Mouse (Mus musculus): ENCODE data around the gene Trim29. TPM values are rescaled to one million over a fixed set of nuclear protein-coding genes. Genes with fewer than 3 reads are reported as not detected.

Trim29 gene
- polyA plus RNA-seq, 1 experiment from 2014 or later = not detected

GRCm38 (mm10) chr9:43316466-43316865 is 5.8 kb downstream of the Trim29 start:
- peaks cover 8% of the 10 kb centered on the region; the same call in 1 of the 2 replicates for H3K27me3 ChIP-seq (replicated peaks)
- no peak for ATAC-seq

GRCm38 (mm10) chr9:43318661-43319060 is 8.0 kb downstream of the Trim29 start:
- H3K4me3 ChIP-seq = no peak overlapping the region
- no peaks in the 10 kb centered on the region for H3K9me3 ChIP-seq (replicated peaks)
- no peaks in the 10 kb centered on the region for H3K4me1 ChIP-seq
- H3K27ac ChIP-seq = no peak overlapping the region
- ATAC-seq = no peak
- no peaks in the 10 kb centered on the region for H3K36me3 ChIP-seq
- H3K4me2 ChIP-seq = no peak overlapping the region
- H3K27me3 ChIP-seq (replicated peaks) = 0 out of 2 replicates have a peak, but pooled peaks cover 8% of the 10 kb centered on the region
- no peak overlapping the region for H3K9ac ChIP-seq
- 59% methylated on average over 10 of the region's 10 CpGs for WGBS (ENCODE audit: insufficient replicate concordance)

More at GRCm38 (mm10) chr9:43316466-43316865, 5.8 kb downstream of the Trim29 start:
- Histone ChIP-seq H3K9ac (no peak overlapping the region), H3K4me3 (no peak overlapping the region), H3K36me3 (no peaks in the 10 kb centered on the region), H3K4me2 (no peak overlapping the region), H3K27ac (no peak overlapping the region), H3K4me1 (no peaks in the 10 kb centered on the region), H3K9me3 (replicated peaks) (no peaks in the 10 kb centered on the region)
- 51% methylated on average over 4 of the region's 4 CpGs for WGBS (ENCODE audit: insufficient replicate concordance)

- H3K9ac ChIP-seq = no peak overlapping the region
- peaks cover 14% of the 10 kb centered on the region; the same call in 1 of the 2 replicates for H3K27me3 ChIP-seq (replicated peaks)
- no peaks in the 10 kb centered on the region for H3K4me1 ChIP-seq
- H3K9me3 ChIP-seq (replicated peaks) = no peaks in the 10 kb centered on the region
- H3K36me3 ChIP-seq = no peaks in the 10 kb centered on the region
- no peak overlapping the region for H3K27ac ChIP-seq
- ATAC-seq = no peak
- H3K4me2 ChIP-seq = no peak overlapping the region
- 76% methylated on average over 6 of the region's 6 CpGs for WGBS (ENCODE audit: insufficient replicate concordance)
- no peak overlapping the region for H3K4me3 ChIP-seq
Observed at GRCm38 (mm10) chr9:43321951-43322350, 11.3 kb downstream of the Trim29 start.

- peaks cover 14% of the 10 kb centered on the region; the same call in 1 of the 2 replicates for H3K27me3 ChIP-seq (replicated peaks)
- no peaks in the 10 kb centered on the region for H3K4me1 ChIP-seq
- no peak overlapping the region for H3K4me3 ChIP-seq
- H3K9me3 ChIP-seq (replicated peaks) = no peaks in the 10 kb centered on the region
- WGBS (ENCODE audit: insufficient replicate concordance) = 51% methylated on average over 4 of the region's 4 CpGs
- no peak for ATAC-seq
- H3K27ac ChIP-seq = no peak overlapping the region
- H3K36me3 ChIP-seq = no peaks in the 10 kb centered on the region
- no peak overlapping the region for H3K4me2 ChIP-seq
- H3K9ac ChIP-seq = no peak overlapping the region
Observed at GRCm38 (mm10) chr9:43322666-43323065, 12.0 kb downstream of the Trim29 start.

- no peak overlapping the region for H3K9ac ChIP-seq
- H3K27ac ChIP-seq = no peak overlapping the region
- H3K9me3 ChIP-seq (replicated peaks) = no peaks in the 10 kb centered on the region
- H3K27me3 ChIP-seq (replicated peaks) = peaks cover 17% of the 10 kb centered on the region
- no peaks in the 10 kb centered on the region for H3K36me3 ChIP-seq
- H3K4me2 ChIP-seq = no peak overlapping the region
- no peak overlapping the region for H3K4me3 ChIP-seq
- no peak for ATAC-seq
- 30% methylated on average over 3 of the region's 3 CpGs for WGBS (ENCODE audit: insufficient replicate concordance)
- no peaks in the 10 kb centered on the region for H3K4me1 ChIP-seq
Observed at GRCm38 (mm10) chr9:43325486-43325885, 14.8 kb downstream of the Trim29 start.

GRCm38 (mm10) chr9:43326015-43326631 is 15.5 kb downstream of the Trim29 start:
- 46% methylated on average over 7 of the region's 7 CpGs for WGBS (ENCODE audit: insufficient replicate concordance)
- Histone ChIP-seq H3K4me1 (no peaks in the 10 kb centered on the region), H3K9ac (no peak overlapping the region), H3K4me3 (no peak overlapping the region), H3K27ac (no peak overlapping the region), H3K9me3 (replicated peaks) (no peaks in the 10 kb centered on the region), H3K36me3 (no peaks in the 10 kb centered on the region), H3K4me2 (no peak overlapping the region), H3K27me3 (replicated peaks) (peaks cover 20% of the 10 kb centered on the region)
- ATAC-seq = no peak

- Histone ChIP-seq H3K4me3 (no peak overlapping the region), H3K9me3 (replicated peaks) (no peaks in the 10 kb centered on the region), H3K36me3 (no peaks in the 10 kb centered on the region), H3K4me1 (no peaks in the 10 kb centered on the region), H3K27me3 (replicated peaks) (peaks cover 20% of the 10 kb centered on the region), H3K27ac (no peak overlapping the region), H3K9ac (no peak overlapping the region), H3K4me2 (no peak overlapping the region)
- 42% methylated on average over 21 of the region's 21 CpGs for WGBS (ENCODE audit: insufficient replicate concordance)
- ATAC-seq = no peak
Observed at GRCm38 (mm10) chr9:43327182-43328129, 16.8 kb downstream of the Trim29 start.

GRCm38 (mm10) chr9:43330426-43330825 is 19.8 kb downstream of the Trim29 start:
- Histone ChIP-seq H3K9ac (no peak overlapping the region), H3K4me3 (no peak overlapping the region), H3K27me3 (replicated peaks) (peaks cover 20% of the 10 kb centered on the region), H3K9me3 (replicated peaks) (no peaks in the 10 kb centered on the region), H3K27ac (no peak overlapping the region), H3K4me1 (no peaks in the 10 kb centered on the region), H3K36me3 (no peaks in the 10 kb centered on the region), H3K4me2 (no peak overlapping the region)
- no peak for ATAC-seq
- 49% methylated on average over 5 of the region's 5 CpGs for WGBS (ENCODE audit: insufficient replicate concordance)

- H3K36me3 ChIP-seq = no peaks in the 10 kb centered on the region
- H3K27me3 ChIP-seq (replicated peaks) = peaks cover 14% of the 10 kb centered on the region
- no peak for ATAC-seq
- no peak overlapping the region for H3K9ac ChIP-seq
- H3K9me3 ChIP-seq (replicated peaks) = no peaks in the 10 kb centered on the region
- 60% methylated on average over 8 of the region's 8 CpGs for WGBS (ENCODE audit: insufficient replicate concordance)
- H3K4me3 ChIP-seq = no peak overlapping the region
- H3K4me2 ChIP-seq = no peak overlapping the region
- no peaks in the 10 kb centered on the region for H3K4me1 ChIP-seq
- no peak overlapping the region for H3K27ac ChIP-seq
Observed at GRCm38 (mm10) chr9:43331476-43332471, 21.1 kb downstream of the Trim29 start.

- 59% methylated on average over 8 of the region's 8 CpGs for WGBS (ENCODE audit: insufficient replicate concordance)
- no peak overlapping the region for H3K9ac ChIP-seq
- H3K36me3 ChIP-seq = no peaks in the 10 kb centered on the region
- ATAC-seq = no peak
- no peak overlapping the region for H3K4me3 ChIP-seq
- no peak overlapping the region for H3K27ac ChIP-seq
- H3K4me1 ChIP-seq = no peaks in the 10 kb centered on the region
- H3K4me2 ChIP-seq = no peak overlapping the region
- peaks cover 7% of the 10 kb centered on the region for H3K27me3 ChIP-seq (replicated peaks)
- no peaks in the 10 kb centered on the region for H3K9me3 ChIP-seq (replicated peaks)
Observed at GRCm38 (mm10) chr9:43334476-43334875, 23.8 kb downstream of the Trim29 start.

- WGBS (ENCODE audit: insufficient replicate concordance) = 42% methylated on average over 4 of the region's 4 CpGs
- H3K4me3 ChIP-seq = no peak overlapping the region
- no peaks in the 10 kb centered on the region for H3K36me3 ChIP-seq
- H3K4me2 ChIP-seq = no peak overlapping the region
- ATAC-seq = no peak
- H3K27ac ChIP-seq = no peak overlapping the region
- no peaks in the 10 kb centered on the region for H3K27me3 ChIP-seq (replicated peaks)
- no peaks in the 10 kb centered on the region for H3K4me1 ChIP-seq
- no peak overlapping the region for H3K9ac ChIP-seq
- H3K9me3 ChIP-seq (replicated peaks) = no peaks in the 10 kb centered on the region
Observed at GRCm38 (mm10) chr9:43337636-43338035, 27.0 kb downstream of the Trim29 start.

All from liver, embryonic 12.5 days (tissue).